Mouse (Mus musculus): ENCODE measurements around the gene Grap2.
A peak's percentile ranks its signal among the peaks of the same experiment; 100 is the strongest.

Grap2 gene

GRCm38 (mm10) chr15:80572291-80572690 lies at the start of gene Grap2:
Grap2 (plus strand) TSS chr15:80572594.
- no peak for DNase-seq (ENCODE audit: low read depth, low spot score)

- DNase-seq (ENCODE audit: low read depth, low spot score), result peak; percentile 16
Measured at GRCm38 (mm10) chr15:80529955-80530869, 42.2 kb upstream of the Grap2 start.

- DNase-seq (ENCODE audit: low read depth, low spot score), result no peak
Measured at GRCm38 (mm10) chr15:80531026-80531425, 41.4 kb upstream of the Grap2 start.

- no peak for DNase-seq (ENCODE audit: low read depth, low spot score)
Measured at GRCm38 (mm10) chr15:80532281-80533072, 39.9 kb upstream of the Grap2 start.

GRCm38 (mm10) chr15:80533274-80533673 lies 39.1 kb upstream of the Grap2 start:
- DNase-seq (ENCODE audit: low read depth, low spot score), result no peak

- no peak for DNase-seq (ENCODE audit: low read depth, low spot score)
Measured at GRCm38 (mm10) chr15:80536051-80536450, 36.3 kb upstream of the Grap2 start.

GRCm38 (mm10) chr15:80538075-80538474 lies 34.3 kb upstream of the Grap2 start:
- no peak for DNase-seq (ENCODE audit: low read depth, low spot score)

GRCm38 (mm10) chr15:80538671-80539340 lies 33.6 kb upstream of the Grap2 start:
- DNase-seq (ENCODE audit: low read depth, low spot score), result no peak

GRCm38 (mm10) chr15:80544115-80544514 lies 28.3 kb upstream of the Grap2 start:
- DNase-seq (ENCODE audit: low read depth, low spot score), result no peak

- DNase-seq (ENCODE audit: low read depth, low spot score), result no peak
Measured at GRCm38 (mm10) chr15:80545430-80545829, 27.0 kb upstream of the Grap2 start.

GRCm38 (mm10) chr15:80554860-80555822 lies 17.3 kb upstream of the Grap2 start:
- no peak for DNase-seq (ENCODE audit: low read depth, low spot score)

- no peak for DNase-seq (ENCODE audit: low read depth, low spot score)
Measured at GRCm38 (mm10) chr15:80556021-80556420, 16.4 kb upstream of the Grap2 start.

GRCm38 (mm10) chr15:80557745-80558144 lies 14.6 kb upstream of the Grap2 start:
- no peak for DNase-seq (ENCODE audit: low read depth, low spot score)

- DNase-seq (ENCODE audit: low read depth, low spot score), result no peak
Measured at GRCm38 (mm10) chr15:80559534-80559933, 12.9 kb upstream of the Grap2 start.

- DNase-seq (ENCODE audit: low read depth, low spot score), result no peak
Measured at GRCm38 (mm10) chr15:80559978-80560377, 12.4 kb upstream of the Grap2 start.

- DNase-seq (ENCODE audit: low read depth, low spot score), result no peak
Measured at GRCm38 (mm10) chr15:80560646-80561580, 11.5 kb upstream of the Grap2 start.

GRCm38 (mm10) chr15:80562446-80562845 lies 9.9 kb upstream of the Grap2 start:
- DNase-seq (ENCODE audit: low read depth, low spot score), result no peak

GRCm38 (mm10) chr15:80563634-80564208 lies 8.7 kb upstream of the Grap2 start:
- no peak for DNase-seq (ENCODE audit: low read depth, low spot score)

GRCm38 (mm10) chr15:80565106-80565665 lies 7.2 kb upstream of the Grap2 start, which contains the start of gene Enthd1:
Enthd1 (minus strand) TSS chr15:80565156.
- no peak for DNase-seq (ENCODE audit: low read depth, low spot score)

Data from retina, adult 2 months (tissue).